Mouse (Mus musculus) liver, embryonic 11.5 days (tissue): ENCODE measurements around the gene Rdh16f1. TPM values are rescaled to one million over a fixed set of nuclear protein-coding genes. Genes with fewer than 3 reads are reported as not detected.
"Not testable (repeated sequence)": the region's sequence is repeated elsewhere in the genome, so short reads cannot be mapped to it uniquely, and the experiment has no call there.

Experiments
- ATAC-seq: fragments of 200-750 bp; cut with Nextera tagmentation; replicated peaks from 2 replicates; pipeline ENCODE4 v1.8.0; 2017; ENCODE audit warnings: moderate number of reproducible peaks, mild to moderate bottlenecking, moderate TSS enrichment, moderate library complexity; ENCODE audit not compliant: low FRiP score
- DNase-seq: peaks from one replicate; pipeline ENCODE4 v3.0.0-alpha.2; 2017; ENCODE audit warnings: low spot score
- H3K27ac ChIP-seq: fragments of 300-500 bp; sonication (generic); 2 replicates; pipeline ENCODE4 v1.5.1; 2014; ENCODE audit warnings: mild to moderate bottlenecking, low read depth, low read length, control low read depth
- H3K27me3 ChIP-seq: fragments of 300-500 bp; sonication (generic); replicated peaks from 2 replicates; pipeline ENCODE4 v1.6.1; 2014; ENCODE audit warnings: low read length, mixed read lengths; ENCODE audit not compliant: control insufficient read depth, insufficient read depth
- H3K36me3 ChIP-seq: fragments of 300-500 bp; sonication (generic); 2 replicates; pipeline ENCODE4 v1.6.1; 2014; ENCODE audit warnings: mild to moderate bottlenecking, low read length, moderate library complexity, mixed read lengths; ENCODE audit not compliant: control insufficient read depth, insufficient read depth
- H3K4me1 ChIP-seq: fragments of 300-500 bp; sonication (generic); replicated peaks from 2 replicates; pipeline ENCODE4 v1.6.1; 2014; ENCODE audit warnings: low read length, mixed read lengths; ENCODE audit not compliant: control insufficient read depth, insufficient read depth
- H3K4me2 ChIP-seq: fragments of 300-500 bp; sonication (generic); 2 replicates; pipeline ENCODE4 v1.6.1; 2014; ENCODE audit warnings: mild to moderate bottlenecking, control low read depth, moderate library complexity
- H3K4me3 ChIP-seq: fragments of 300-500 bp; sonication (generic); 2 replicates; pipeline ENCODE4 v1.5.1; 2014; ENCODE audit warnings: low read depth, low read length, control low read depth
- H3K9ac ChIP-seq: fragments of 300-500 bp; sonication (generic); 2 replicates; pipeline ENCODE4 v1.6.1; 2014; ENCODE audit warnings: low read depth, low read length, control low read depth
- H3K9me3 ChIP-seq: fragments of 300-500 bp; sonication (generic); 2 replicates; pipeline ENCODE4 v1.6.1; 2016; ENCODE audit warnings: low read length, inconsistent platforms, mixed read lengths; ENCODE audit not compliant: control insufficient read depth
- WGBS: fragments of 180-500 bp; shearing (Covaris S2); extraction: QIAGEN DNeasy Blood & Tissue Kit; methylation state at CpG from one replicate; pipeline ENCODE4 v1.1.7; 2014; 5-methylcytosine and 5-hydroxymethylcytosine counted together
- polyA plus RNA-seq: library from polyadenylated mRNA; unstranded; fragments of >200 nt; fragmentation: Nextera tagmentation; extraction: Ambion mirVana; gene quantifications from 2 replicates; pipeline ENCODE4 v1.2.1, GENCODE M21; 2014

The Rdh16f1 gene
- polyA plus RNA-seq, 1 experiment from 2014 or later, result 0.19 TPM

DNA sequence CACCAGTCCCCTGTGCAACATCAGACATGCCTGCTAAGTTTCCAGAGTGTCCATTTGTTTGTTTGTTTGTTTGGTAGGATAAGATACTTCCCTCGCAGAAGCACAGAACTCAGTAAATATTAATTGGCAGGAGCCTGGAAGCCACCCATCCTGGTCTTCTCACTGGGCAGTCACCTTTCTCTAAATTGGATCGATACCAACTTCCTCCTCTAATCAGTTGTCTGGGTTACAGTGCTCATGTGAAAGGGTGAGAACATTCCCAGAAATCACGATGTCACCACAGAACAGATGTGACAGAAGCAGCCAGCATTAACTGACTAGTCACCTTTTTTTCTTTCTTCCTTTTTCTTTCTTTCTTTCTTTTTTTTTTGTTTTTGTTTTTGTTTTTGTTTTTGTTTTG is 4.3 kb upstream of the Rdh16f1 start:
- ATAC-seq (no peak), DNase-seq (no peak)
- Histone ChIP-seq H3K9ac (no peak overlapping the region), H3K4me3 (no peak overlapping the region), H3K27ac (no peak overlapping the region), H3K9me3 (no peaks in the 10 kb centered on the region), H3K4me2 (no peak overlapping the region), H3K4me1 (peaks cover 14% of the 10 kb centered on the region), H3K27me3 (no peaks in the 10 kb centered on the region), H3K36me3 (no peaks in the 10 kb centered on the region)
- WGBS, result 41% methylated on average over 3 of the region's 3 CpGs

DNA sequence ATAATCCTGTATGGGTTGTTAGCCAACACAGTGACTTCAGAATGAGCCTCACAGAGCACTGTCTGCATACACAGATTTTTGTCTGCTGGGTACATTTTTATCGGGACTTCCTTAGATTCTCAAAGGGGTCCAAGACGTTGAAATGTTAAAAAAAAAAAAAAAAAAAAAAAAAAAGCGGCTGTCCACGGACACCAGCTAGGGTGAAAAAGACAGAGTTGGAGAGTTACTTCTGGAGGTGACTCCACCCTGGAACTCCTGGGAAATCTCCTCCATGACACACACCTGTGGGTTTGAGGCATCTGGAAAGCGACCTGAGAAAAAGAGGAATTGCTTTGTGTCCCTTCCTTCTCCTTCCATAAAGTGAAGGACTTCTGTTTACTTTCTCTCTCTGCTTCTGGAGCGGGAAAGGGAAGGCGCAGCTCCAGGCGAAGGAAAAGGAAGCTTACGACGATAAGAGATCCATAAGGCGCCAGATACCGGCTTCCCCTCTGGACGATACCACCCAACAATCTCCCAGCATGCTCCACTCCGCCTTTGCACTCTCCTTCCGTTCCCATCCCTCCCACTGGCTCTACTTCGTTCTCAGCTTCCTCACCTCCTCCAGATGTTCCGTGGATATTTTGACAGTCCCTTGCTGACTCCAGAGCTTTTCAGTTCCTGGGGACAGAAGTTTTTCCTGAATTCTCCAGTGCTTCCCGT is 3.7 kb upstream of the Rdh16f1 start:
- H3K9ac ChIP-seq, result no peak overlapping the region
- 18% methylated on average over 18 of the region's 18 CpGs for WGBS
- peak; percentile 42; the same call in 1 of the 2 replicates for ATAC-seq

DNA sequence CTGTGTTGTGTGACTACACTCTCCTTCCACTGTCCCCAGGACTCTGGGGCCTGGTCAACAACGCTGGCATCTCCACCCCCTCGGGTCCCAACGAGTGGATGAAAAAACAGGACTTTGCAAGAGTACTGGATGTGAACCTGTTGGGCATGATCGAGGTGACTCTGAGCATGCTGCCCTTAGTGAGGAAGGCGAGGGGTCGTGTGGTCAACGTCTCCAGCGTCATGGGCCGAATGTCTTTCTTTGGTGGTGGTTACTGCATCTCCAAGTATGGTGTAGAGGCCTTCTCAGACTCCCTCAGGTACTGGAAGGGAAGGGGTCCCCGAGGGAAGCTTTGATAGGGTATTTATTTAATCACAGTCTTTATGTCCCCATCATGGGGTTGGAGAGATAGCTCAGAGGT is 3.3 kb downstream of the Rdh16f1 start:
- not testable (repeated sequence) for H3K36me3 ChIP-seq, H3K4me2 ChIP-seq, ATAC-seq, H3K4me1 ChIP-seq, H3K4me3 ChIP-seq, H3K9me3 ChIP-seq, H3K9ac ChIP-seq, DNase-seq, H3K27ac ChIP-seq, H3K27me3 ChIP-seq
- 81% methylated on average over 10 of the region's 10 CpGs for WGBS

More for the DNA sequence above, 3.7 kb upstream of the Rdh16f1 start:
- Histone ChIP-seq H3K4me3 (peak overlapping the region; percentile 16), H3K27ac (no peak overlapping the region), H3K4me1 (peaks cover 14% of the 10 kb centered on the region), H3K36me3 (no peaks in the 10 kb centered on the region), H3K9me3 (no peaks in the 10 kb centered on the region), H3K27me3 (no peaks in the 10 kb centered on the region), H3K4me2 (peak overlapping the region; percentile 57)
- DNase-seq, result no peak

DNA sequence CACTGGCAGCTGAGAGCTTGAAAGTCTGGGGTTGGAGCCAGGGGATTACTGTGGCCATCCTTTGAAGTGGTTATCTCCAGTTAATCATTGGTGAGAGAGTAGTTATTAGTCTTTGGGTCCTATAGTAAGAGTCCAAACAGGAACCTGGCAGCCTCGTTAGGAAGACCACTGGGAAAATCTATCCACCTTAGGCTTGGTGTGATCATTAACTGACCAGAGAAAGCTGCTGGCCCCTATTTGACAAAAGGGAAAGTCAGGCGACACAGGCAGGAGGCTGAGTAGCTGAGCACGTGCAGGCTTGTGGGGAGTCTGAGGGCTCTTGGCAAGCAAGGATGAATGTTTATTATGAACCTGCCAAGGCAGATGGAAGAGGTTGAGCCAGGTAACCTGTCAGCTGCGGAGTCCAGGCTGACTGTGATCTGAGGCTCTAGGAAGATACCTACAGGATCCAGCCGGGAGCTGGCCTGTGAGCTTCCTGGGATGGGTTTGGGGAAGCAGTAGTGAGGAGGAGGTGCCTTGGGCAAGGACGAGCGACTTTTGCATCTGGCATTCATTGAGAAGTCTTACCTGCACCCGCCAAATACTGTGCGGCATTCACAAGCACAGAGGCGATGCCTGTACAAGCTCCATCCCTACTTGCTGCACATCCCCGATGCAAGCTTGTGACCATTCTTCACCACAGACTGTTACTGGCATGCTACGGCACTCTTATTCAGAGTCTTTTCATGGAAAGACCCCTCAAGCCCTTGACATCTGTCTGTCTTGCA is 4.5 kb downstream of the Rdh16f1 start:
- Histone ChIP-seq H3K9ac (no peak overlapping the region), H3K4me2 (no peak overlapping the region), H3K36me3 (no peaks in the 10 kb centered on the region), H3K4me1 (no peaks in the 10 kb centered on the region), H3K4me3 (no peak overlapping the region), H3K27ac (peak overlapping the region; percentile 66), H3K9me3 (no peaks in the 10 kb centered on the region), H3K27me3 (no peaks in the 10 kb centered on the region)
- ATAC-seq, result peak; percentile 62
- 57% methylated on average over 12 of the region's 12 CpGs for WGBS
- DNase-seq, result no peak

DNA sequence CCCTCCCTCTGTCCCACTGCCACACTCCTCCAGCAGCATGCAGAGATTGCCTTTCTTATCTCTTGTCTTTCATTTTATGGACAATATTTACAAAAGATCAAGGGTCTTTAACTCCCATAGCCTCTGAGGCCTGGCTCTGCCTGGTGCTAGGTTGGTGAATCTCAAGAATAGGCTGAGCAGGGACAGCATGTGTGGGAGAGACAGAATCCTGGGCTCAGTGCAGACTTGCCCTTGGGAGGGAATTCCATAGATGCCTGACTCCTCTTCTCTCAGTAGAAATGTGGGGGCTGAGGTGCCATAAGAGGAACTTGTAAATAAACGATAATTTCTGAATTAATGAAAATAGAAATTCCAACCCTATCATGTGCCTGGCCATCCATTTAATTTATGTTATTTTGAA is 7.0 kb downstream of the Rdh16f1 start:
- DNase-seq (no peak), ATAC-seq (no peak)
- 65% methylated on average over 1 of the region's 1 CpGs for WGBS
- H3K36me3 ChIP-seq, result no peaks in the 10 kb centered on the region
- H3K4me3 ChIP-seq, result no peak overlapping the region
- H3K4me1 ChIP-seq, result no peaks in the 10 kb centered on the region
- H3K27me3 ChIP-seq, result no peaks in the 10 kb centered on the region
- no peak overlapping the region for H3K9ac ChIP-seq
- no peaks in the 10 kb centered on the region for H3K9me3 ChIP-seq
- H3K4me2 ChIP-seq, result no peak overlapping the region
- no peak overlapping the region for H3K27ac ChIP-seq

DNA sequence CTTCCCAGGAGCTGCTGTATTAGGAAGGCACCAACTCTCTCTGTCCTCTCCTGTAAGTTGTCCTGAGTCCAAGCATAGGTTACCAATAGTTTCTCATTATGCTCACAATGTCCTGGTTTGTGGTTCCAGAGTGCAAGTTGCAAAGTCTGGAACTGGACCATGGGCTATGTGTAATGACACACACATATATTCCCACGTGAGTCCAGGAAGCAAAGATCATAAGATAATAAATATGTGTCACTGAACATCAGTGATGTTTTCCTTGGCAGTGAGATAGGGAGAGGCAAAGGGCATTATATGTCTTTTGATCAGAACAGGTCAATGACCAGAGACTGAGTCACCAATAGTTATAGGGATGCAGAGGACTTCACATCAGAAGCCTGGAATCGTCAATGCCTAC is 16.4 kb downstream of the Rdh16f1 start, which contains the start of gene Rdh9:
TSS of gene Rdh9 (plus strand) at position 376 of the 400 bp plus-strand sequence.
- H3K27ac ChIP-seq, result no peak within 1 kb of the TSS
- H3K36me3 ChIP-seq, result no peaks in the 10 kb centered on the region
- no peaks in the 10 kb centered on the region for H3K27me3 ChIP-seq
- DNase-seq, result no peak
- H3K9me3 ChIP-seq, result no peaks in the 10 kb centered on the region
- ATAC-seq, result no peak
- H3K4me1 ChIP-seq, result no peaks in the 10 kb centered on the region
- WGBS, result 67% methylated on average over 2 of the region's 2 CpGs
- H3K4me2 ChIP-seq, result no peak within 1 kb of the TSS
- H3K9ac ChIP-seq, result no peak within 1 kb of the TSS
- no peak within 1 kb of the TSS for H3K4me3 ChIP-seq

DNA sequence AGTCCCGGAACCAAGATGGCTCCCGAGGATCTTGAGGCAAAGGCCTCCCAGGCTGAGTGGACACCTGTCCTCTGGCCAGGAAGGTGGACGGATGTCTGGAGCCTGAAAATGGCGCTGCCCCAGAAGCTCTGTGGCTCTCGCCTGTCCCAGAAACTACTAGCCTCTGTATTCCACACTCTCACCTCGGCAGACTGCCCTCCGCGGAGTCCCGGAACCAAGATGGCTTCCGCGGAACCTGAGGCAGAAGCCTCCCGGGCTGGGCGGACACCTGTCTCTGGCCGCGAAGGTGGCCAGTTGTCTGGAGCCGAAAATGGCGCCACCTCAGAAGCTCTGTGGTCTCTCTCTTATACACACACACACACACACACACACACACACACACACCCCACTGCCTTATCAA is 22.7 kb downstream of the Rdh16f1 start:
- not testable (repeated sequence) for H3K36me3 ChIP-seq, ATAC-seq, H3K27me3 ChIP-seq, DNase-seq, H3K9me3 ChIP-seq, H3K4me1 ChIP-seq, H3K4me3 ChIP-seq, H3K27ac ChIP-seq, H3K4me2 ChIP-seq, H3K9ac ChIP-seq
- 91% methylated on average over 17 of the region's 17 CpGs for WGBS

DNA sequence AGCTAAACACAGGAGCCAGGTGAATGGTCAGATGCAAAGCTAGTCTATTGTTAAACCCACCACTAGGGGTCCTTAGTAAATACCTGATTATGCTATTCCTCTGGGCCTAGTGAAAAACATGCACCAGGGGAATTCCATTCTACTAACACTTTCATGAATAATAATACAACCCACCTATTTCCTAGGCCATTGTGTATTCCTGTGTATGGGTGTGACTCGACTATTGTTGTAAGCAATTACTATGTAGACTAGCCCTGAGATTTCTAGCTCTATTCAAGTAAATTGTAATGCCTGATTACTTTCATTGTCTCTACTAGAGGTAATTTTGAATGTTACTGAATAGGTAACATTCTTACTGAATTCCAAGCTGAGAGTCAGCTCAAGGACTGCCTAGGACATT is 25.8 kb downstream of the Rdh16f1 start:
- not testable (repeated sequence) for H3K4me1 ChIP-seq, DNase-seq, H3K4me2 ChIP-seq, H3K9ac ChIP-seq, H3K4me3 ChIP-seq, H3K36me3 ChIP-seq, H3K27me3 ChIP-seq, H3K9me3 ChIP-seq, H3K27ac ChIP-seq, ATAC-seq
- 76% methylated on average over 1 of the region's 1 CpGs for WGBS

DNA sequence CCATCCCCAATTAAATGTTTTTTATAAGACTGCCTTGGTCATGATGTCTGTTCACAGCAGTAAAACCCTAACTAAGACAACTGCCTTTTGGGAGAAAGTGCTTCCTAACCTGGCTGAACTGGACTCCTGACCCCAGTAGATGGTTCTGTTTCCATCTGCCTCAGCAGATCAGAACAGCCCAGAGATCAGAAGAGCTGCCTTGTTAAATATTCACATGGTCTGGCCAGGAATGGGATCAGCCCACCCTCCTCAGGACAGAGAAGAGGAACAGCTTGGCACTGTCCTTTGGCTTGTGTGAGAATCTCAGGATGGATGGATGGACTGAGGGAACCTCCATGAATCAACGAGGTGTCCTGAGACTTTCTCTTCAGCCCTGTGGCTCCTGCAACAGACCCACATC is 39.7 kb downstream of the Rdh16f1 start:
- Histone ChIP-seq H3K27ac (no peak overlapping the region), H3K36me3 (no peaks in the 10 kb centered on the region), H3K27me3 (no peaks in the 10 kb centered on the region), H3K9me3 (no peaks in the 10 kb centered on the region), H3K4me2 (no peak overlapping the region), H3K4me1 (no peaks in the 10 kb centered on the region), H3K4me3 (no peak overlapping the region), H3K9ac (no peak overlapping the region)
- 54% methylated on average over 1 of the region's 1 CpGs for WGBS
- DNase-seq (no peak), ATAC-seq (no peak)
